In genomic region chr13:63814746-63815681, GRCm38 (mm10) we compare ENCODE assay signal across 8 mouse cellular contexts. TPM values are rescaled to one million over a fixed set of nuclear protein-coding genes. Genes with fewer than 3 reads are reported as not detected.
DNase-seq lines count a peak whose midpoint lies in the region; ATAC-seq lines count a peak whose summit lies in the region.

Gene Ercc6l2 (plus strand): TSS chr13:63815240.

- no peaks in the 10 kb centered on the region for H3K9me3 ChIP-seq in lung, embryonic 16.5 days (ENCODE audit: control insufficient read depth, low read length)

- no peaks in the 10 kb centered on the region for H3K36me3 ChIP-seq in lung, embryonic 16.5 days (ENCODE audit: control insufficient read depth, insufficient read depth, low read length)

- peak within 1 kb of the TSS; percentile 82 for H3K4me3 ChIP-seq in lung, embryonic 16.5 days (ENCODE audit: low read length)

- H3K9ac ChIP-seq in lung, embryonic 16.5 days (ENCODE audit: low read length), result peak within 1 kb of the TSS; percentile 93

- DNase-seq in MEL-GATA-1-ER (ENCODE audit: extremely low read depth, low read depth), result peak; percentile 98
- DNase-seq in cerebellum, adult 8-10 months, result peak; percentile 99
- peak; percentile 100 for DNase-seq in forelimb bud, embryonic 11.5 days (ENCODE audit: low read depth, low spot score)
- DNase-seq in layer of hippocampus, adult 9-10 months (ENCODE audit: low spot score), result peak; percentile 96
- DNase-seq in ovary, postnatal 10 days (ENCODE audit: low spot score), result peak; percentile 95
- peak; percentile 99 for DNase-seq in thymus, postnatal 10 days (ENCODE audit: low spot score in 2 of 2)

- H3K27ac ChIP-seq in lung, embryonic 16.5 days (ENCODE audit: low read length), result peak within 1 kb of the TSS; percentile 90

- peak; percentile 96 to 98 for ATAC-seq in hematopoietic stem cell, adult 5-6 weeks (replicated peaks in 1 of 2; ENCODE audit: insufficient read depth in 1 of 2, low FRiP score in 2 of 2, low TSS enrichment in 1 of 2, low read depth in 1 of 2, poor library complexity in 2 of 2, severe bottlenecking in 2 of 2)
- ATAC-seq in lung, embryonic 16.5 days (ENCODE audit: low read depth), result peak; percentile 99

- H3K4me1 ChIP-seq in lung, embryonic 16.5 days (replicated peaks; ENCODE audit: control insufficient read depth, insufficient read depth, low read length), result peaks cover 13% of the 10 kb centered on the region; the same call in 1 of the 2 replicates

- WGBS in lung, embryonic 16.5 days, result under 1% methylated on average over 83 of the region's 87 CpGs

- no peaks in the 10 kb centered on the region for H3K27me3 ChIP-seq in lung, embryonic 16.5 days (ENCODE audit: control insufficient read depth, insufficient read depth, low read depth, low read length)

- H3K4me2 ChIP-seq in lung, embryonic 16.5 days (ENCODE audit: low read depth, low read length), result peak within 1 kb of the TSS; percentile 88

RNA-seq across cellular contexts. Expression of gene Ercc6l2, which starts in this region (rescaled TPM):
- total RNA-seq in hematopoietic stem cell, adult 5-6 weeks (2017), result 42.1 and 54.0 TPM in 2 replicates
- 26.0 and 27.4 TPM in 2 replicates for polyA plus RNA-seq in lung, embryonic 16.5 days (2015; fragmentation: Nextera tagmentation; extraction: Ambion mirVana)

Comparison
In these comparisons a context has a peak if more than half of its experiments do, and no peak if none do; other contexts are left out.
1. Peak in every context shown above with its lines: DNase-seq, ATAC-seq, H3K4me3 ChIP-seq and H3K27ac ChIP-seq.